In genomic region chr16:92698612-92698998, GRCm38 (mm10) we compare ENCODE assay signal across 8 mouse cellular contexts.
DNase-seq lines count a peak whose midpoint lies in the region; ATAC-seq lines count a peak whose summit lies in the region.

No protein-coding gene starts in this region.

- H3K4me1 ChIP-seq in hindbrain, embryonic 13.5 days (replicated peaks), result peaks cover 34% of the 10 kb centered on the region

- H3K4me2 ChIP-seq in hindbrain, embryonic 13.5 days, result peak overlapping the region; percentile 88

- H3K9ac ChIP-seq in hindbrain, embryonic 13.5 days, result peak overlapping the region; percentile 53

- no peaks in the 10 kb centered on the region for H3K36me3 ChIP-seq in hindbrain, embryonic 13.5 days
- H3K36me3 ChIP-seq in macrophage (ENCODE audit: inconsistent target), result no peaks in the 10 kb centered on the region

- H3K79me2 ChIP-seq in macrophage (ENCODE audit: inconsistent target), result peaks cover 82% of the 10 kb centered on the region

- under 1% methylated on average over 26 of the region's 26 CpGs for WGBS in hindbrain, embryonic 13.5 days
- 6% methylated on average over 20 of the region's 26 CpGs for WGBS in macrophage (ENCODE audit: missing documents)

- peaks cover 94% of the 10 kb centered on the region for H3K27me3 ChIP-seq in hindbrain, embryonic 13.5 days

- H3K9me3 ChIP-seq in hindbrain, embryonic 13.5 days, result no peaks in the 10 kb centered on the region

- peak overlapping the region; percentile 49 for H3K4me3 ChIP-seq in hindbrain, embryonic 13.5 days
- peak overlapping the region; percentile 38 for H3K4me3 ChIP-seq in macrophage (ENCODE audit: inconsistent target)

- peak; percentile 85 for ATAC-seq in hindbrain, embryonic 13.5 days (ENCODE audit: low FRiP score)

- peak; percentile 83 for DNase-seq in R1 (ENCODE audit: low read depth, low spot score)
- DNase-seq in cerebellum, postnatal 14 days, result peak; percentile 92 to 94
- peak; percentile 62 to 74 for DNase-seq in frontal cortex, postnatal 14 days (ENCODE audit: low spot score in 2 of 2)
- DNase-seq in left cerebral cortex, adult 18-20 months (ENCODE audit: low spot score in 2 of 2), result peak; percentile 81
- peak; percentile 74 for DNase-seq in retina, postnatal 7 days (ENCODE audit: low read depth, low spot score)
- DNase-seq in urinary bladder, adult 2 months (ENCODE audit: low spot score), result peak; percentile 92

- H3K27ac ChIP-seq in hindbrain, embryonic 13.5 days, result no peak overlapping the region
- peak overlapping the region; percentile 91 for H3K27ac ChIP-seq in macrophage
